Mouse (Mus musculus) skeletal muscle tissue, adult 2 months (tissue): ENCODE data around the gene Pm20d1.
"Not testable (repeated sequence)": the region's sequence is repeated elsewhere in the genome, so short reads cannot be mapped to it uniquely, and the experiment has no call there.

Experiments used
- DNase-seq: peaks from one replicate; pipeline ENCODE4 v3.0.0-alpha.2; 2012; ENCODE audit warnings: low read depth, low spot score

Pm20d1 gene

DNA sequence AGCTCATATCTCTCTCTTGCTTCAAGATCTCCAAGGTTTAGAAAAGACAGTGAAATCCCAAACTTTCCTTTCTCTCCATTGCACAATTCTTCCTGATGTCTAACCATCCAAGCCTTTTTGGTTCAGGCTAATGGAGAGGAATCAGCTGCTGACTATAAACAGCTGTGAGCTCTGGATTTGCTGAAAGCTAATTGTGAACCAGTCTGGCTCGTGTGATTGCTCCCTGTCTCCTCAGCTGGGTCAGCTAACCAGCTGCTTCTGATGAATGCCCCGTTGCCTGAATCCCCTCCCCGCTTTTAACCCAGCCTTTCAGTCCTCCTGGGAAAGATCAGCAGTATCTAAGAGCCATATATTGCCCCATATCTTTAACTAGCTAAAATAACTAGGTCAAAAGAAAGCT is 2.6 kb upstream of the Pm20d1 start:
- no peak for DNase-seq

DNA sequence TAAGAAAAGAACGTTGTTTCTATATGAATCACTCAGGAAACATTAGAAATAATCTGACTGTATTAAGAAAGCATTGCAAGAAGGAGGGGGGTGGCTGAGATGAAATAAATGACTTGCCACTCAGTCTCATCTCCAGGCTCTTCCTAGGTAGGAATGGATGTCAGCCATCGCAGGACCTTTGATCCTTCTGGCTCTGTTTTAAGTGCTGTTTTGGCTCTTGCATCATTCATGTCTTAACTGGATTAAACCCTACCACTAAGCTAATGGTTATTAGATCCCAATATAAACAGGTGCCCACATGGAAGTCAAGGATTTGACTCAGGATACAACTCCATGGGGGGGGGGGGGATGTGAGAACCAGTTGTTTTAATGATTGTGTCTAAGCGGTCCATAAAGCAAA is 2.0 kb upstream of the Pm20d1 start:
- no peak for DNase-seq

DNA sequence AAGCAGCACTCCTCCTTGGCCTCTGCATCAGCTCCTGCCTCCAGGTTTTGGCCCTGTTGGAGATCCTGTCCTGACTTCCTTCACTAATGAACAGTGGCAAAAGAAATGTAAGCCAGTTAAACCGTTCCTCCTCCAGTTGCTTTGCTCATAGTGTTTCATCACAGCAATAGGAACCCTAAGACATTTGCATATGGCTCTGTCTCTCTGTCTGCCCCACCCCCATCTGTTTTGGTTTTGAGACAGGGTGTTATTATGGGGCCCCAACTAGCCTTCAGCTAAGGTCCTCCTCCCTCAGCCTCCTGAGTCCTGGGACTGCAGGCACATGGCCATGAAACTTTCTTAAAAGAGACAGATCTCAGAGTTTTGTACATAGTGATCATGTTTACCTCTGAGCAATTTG is 2.8 kb downstream of the Pm20d1 start:
- no peak for DNase-seq

GRCm38 (mm10) chr1:131801071-131801470 is 3.9 kb downstream of the Pm20d1 start:
- DNase-seq: no peak

GRCm38 (mm10) chr1:131802652-131803051 is 5.5 kb downstream of the Pm20d1 start:
- DNase-seq: peak; percentile 11

DNA sequence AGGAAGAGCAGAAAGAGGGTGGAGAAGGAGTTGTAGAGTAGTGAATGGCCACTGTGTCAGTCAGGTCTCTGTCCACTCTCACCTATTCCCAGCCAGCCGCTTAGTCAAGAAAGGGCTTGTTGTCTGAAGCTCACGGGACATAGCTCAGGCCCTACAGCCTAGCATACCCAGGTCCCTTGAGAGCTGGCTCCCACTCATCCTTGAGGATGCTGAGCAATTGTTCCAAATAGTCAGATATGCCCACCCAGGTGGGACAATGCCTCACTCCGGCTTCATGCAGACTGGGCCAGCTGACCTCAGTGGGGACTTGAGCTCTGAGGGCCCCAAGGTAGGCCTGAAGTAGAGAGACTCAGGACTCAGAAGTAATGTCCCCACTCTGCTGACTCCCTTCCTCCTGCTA is 7.0 kb downstream of the Pm20d1 start:
- DNase-seq: no peak

GRCm38 (mm10) chr1:131808986-131809385 is 11.8 kb downstream of the Pm20d1 start:
- no peak for DNase-seq

GRCm38 (mm10) chr1:131809651-131810050 is 12.5 kb downstream of the Pm20d1 start:
- no peak for DNase-seq

- no peak for DNase-seq
Measured at GRCm38 (mm10) chr1:131811393-131811792, 14.2 kb downstream of the Pm20d1 start.

- DNase-seq: no peak
Measured at GRCm38 (mm10) chr1:131812006-131812405, 14.8 kb downstream of the Pm20d1 start.

GRCm38 (mm10) chr1:131812631-131813295 is 15.6 kb downstream of the Pm20d1 start:
- DNase-seq: no peak

DNA sequence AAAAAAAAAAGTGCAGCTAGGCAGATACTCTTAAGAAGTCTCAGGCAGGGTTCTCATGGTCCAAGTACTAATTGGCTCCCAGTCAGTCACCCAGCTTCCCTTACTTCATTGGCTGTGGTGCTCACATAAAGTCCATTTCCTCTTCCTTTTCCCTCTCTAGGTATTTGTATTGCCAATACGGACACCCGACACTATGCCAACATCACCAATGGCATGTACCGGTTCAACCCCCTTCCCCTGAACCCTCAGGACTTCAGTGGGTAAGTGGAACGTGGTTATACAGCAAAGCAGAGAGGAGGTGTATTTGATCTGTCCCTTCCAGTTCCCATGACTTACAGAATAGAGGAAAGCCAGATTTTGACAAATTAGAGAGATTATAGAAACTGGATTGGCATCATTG is 16.6 kb downstream of the Pm20d1 start:
- no peak for DNase-seq

DNA sequence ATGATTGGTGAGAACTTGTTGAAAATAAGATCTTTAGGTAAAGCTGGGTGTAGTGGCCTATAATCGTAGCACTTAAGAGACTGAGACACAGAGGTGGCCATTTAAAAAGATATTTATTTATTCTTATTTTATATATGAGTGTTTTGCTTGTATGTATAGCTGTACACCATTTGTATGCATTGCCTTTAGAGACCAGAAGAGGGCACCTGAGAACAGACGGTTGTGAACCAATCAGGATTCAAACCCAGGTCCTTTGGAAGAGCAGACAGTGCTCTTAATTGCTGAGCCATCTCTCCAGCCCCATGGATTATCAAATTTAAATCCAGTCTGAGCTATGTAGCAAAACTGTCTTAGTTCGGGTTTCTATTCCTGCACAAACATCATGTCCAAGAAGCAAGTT is 17.0 kb downstream of the Pm20d1 start:
- no peak for DNase-seq

DNA sequence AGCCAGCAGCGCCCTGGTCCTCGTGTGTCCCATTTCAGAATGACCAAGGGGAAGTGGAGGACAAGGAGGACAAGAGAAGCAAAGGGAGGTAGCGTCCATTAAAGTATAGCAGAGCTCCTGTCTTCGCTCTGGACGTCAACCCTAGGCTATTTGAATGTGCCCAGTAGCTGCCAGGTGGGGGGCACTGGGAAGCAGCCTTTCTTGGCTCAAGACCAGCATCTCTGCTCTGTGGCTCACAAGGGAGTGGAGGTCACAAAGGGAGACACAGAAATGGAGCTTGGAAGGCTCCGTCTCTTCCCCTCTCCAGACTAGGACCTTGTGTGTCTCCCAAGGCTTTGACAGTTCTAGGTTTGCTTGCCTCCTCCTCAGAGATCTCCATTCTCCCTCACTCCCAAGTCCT is 19.7 kb downstream of the Pm20d1 start:
- DNase-seq: no peak

DNA sequence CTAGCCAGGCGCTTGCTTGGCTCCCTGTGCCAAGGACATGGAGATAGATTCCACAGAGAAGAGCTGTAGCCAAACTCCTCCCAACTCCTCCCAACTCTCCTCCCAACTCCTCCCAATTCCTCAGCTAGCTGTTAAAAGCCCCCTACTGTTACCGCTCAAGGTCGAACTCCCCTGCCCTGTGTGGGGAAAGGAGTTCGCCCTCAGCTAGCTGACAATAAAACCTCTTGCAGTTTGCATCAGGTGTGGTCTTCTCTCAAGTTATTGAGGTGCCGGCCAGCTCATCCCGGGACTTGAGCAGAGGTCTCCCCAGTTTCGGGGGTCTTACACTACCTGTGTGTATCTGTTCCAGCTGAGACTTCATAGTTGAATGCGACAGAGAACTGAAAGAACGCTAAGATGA is 23.2 kb downstream of the Pm20d1 start:
- DNase-seq: not testable (repeated sequence)

- no peak for DNase-seq
Measured at GRCm38 (mm10) chr1:131820887-131821328, 23.7 kb downstream of the Pm20d1 start.

DNA sequence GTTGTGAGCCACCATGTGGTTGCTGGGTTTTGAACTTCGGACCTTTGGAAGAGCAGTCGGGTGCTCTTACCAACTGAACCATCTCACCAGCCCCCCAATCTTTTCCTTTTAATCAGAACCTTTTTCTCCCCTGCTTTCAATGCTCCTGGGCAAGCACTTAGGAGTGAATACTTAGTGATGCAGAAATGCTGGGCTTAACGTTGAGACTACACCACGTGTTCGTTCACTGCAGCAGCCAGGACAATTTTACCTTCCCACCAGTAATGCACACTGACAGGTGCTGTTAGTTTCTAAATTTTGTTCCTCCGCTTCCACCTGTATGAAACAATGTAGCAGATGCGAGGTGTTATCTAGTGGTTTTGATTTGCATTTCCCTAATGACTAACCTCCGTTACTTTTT is 25.1 kb downstream of the Pm20d1 start:
- DNase-seq: no peak

DNA sequence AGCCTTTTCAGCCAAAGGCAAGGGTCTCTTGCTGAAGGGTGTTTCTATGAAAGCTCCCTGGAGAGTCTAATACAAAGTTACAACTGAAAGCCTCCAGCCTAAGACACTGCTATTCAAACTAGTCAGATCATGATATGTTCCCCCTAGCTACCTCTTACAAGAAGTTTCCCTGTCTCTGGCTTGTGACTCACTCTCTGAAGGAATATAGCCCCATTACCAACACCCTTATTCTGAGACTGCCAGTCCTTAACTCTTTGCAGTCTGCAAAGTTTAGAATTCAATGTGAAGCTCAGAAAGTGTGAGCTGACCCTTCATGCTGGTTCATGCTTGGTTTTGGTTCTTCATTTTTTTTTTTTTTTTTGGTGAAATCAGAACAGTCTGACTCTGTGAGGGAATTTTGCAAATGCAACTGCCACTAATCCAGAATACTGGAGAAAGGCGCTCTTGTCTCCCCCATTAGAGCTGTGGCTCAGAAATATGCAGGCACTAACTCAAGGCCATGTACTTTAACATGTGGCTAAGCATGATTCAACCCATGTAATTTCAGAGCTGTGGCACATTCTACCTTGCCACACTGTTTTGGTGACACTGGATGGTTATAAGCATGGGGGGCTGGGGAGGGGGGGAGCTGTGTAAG is 25.8 kb downstream of the Pm20d1 start:
- no peak for DNase-seq

DNA sequence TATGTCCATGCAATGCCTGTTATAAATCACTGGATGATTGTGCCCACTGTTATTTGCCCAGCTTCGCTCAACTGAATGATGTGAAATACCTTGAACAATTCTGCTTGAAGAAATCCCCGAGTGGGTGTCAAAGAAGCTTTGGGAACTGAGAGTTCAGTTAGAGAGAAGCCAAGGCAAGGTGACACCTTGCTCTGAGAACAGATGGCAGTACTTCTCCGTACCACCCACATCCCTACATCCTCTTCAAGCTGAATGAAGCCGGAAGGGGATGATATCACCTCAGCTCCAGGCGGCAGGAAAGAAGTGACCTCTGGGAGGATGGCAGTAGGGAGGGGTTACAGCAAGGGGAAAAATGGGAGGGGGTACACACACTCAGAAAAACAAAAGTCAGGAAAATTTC is 26.4 kb downstream of the Pm20d1 start:
- no peak for DNase-seq

GRCm38 (mm10) chr1:131824528-131825181 is 27.5 kb downstream of the Pm20d1 start:
- no peak for DNase-seq

- DNase-seq: no peak
Measured at GRCm38 (mm10) chr1:131827207-131827786, 30.1 kb downstream of the Pm20d1 start, which contains the start of gene Slc41a1. Slc41a1 (plus strand) TSS chr1:131827493.

DNA sequence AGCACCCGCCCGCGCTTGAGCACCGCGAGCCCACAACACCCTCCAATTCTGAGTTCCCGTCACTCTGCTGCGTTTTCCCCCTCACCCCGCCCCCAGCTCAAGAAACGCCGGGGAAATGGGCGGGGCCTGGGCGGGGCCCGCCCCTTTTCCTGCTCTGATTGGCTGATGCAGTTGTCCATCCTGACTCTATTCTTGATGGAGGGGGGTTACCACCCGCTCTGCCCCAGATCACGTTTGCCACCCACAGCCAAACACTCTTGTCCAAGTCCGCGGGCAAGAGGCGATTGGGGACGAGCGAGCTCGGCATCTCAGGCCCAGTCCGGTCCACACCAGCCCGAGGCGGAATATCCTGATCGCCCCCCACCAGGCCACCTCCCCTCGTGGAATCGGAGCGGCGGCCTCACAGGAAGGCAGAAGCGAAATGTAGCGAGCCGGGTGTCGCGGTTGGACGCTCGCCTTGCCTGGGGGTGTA is 30.6 kb downstream of the Pm20d1 start:
- peak; percentile 95 for DNase-seq
